Mouse (Mus musculus): ENCODE measurements around the gene Maml1.
A peak's percentile ranks its signal among the peaks of the same experiment; 100 is the strongest.

Gene Maml1

GRCm38 (mm10) chr11:50240235-50240911 lies 51.7 kb downstream of the Maml1 start:
- no peak for DNase-seq (ENCODE audit: low spot score in 2 of 2)

- DNase-seq (ENCODE audit: low spot score in 2 of 2), result no peak
Measured at GRCm38 (mm10) chr11:50238821-50239791, 53.0 kb downstream of the Maml1 start.

- no peak for DNase-seq (ENCODE audit: low spot score in 2 of 2)
Measured at GRCm38 (mm10) chr11:50238324-50238723, 53.8 kb downstream of the Maml1 start, which contains the start of gene Ltc4s. Gene Ltc4s (minus strand): TSS chr11:50238616.

- no peak for DNase-seq (ENCODE audit: low spot score in 2 of 2)
Measured at GRCm38 (mm10) chr11:50236937-50237835, 54.9 kb downstream of the Maml1 start.

- peak; percentile 55 to 62 for DNase-seq (ENCODE audit: low spot score in 2 of 2)
Measured at GRCm38 (mm10) chr11:50236540-50236936, 55.6 kb downstream of the Maml1 start.

- no peak for DNase-seq (ENCODE audit: low spot score in 2 of 2)
Measured at GRCm38 (mm10) chr11:50234606-50235005, 57.5 kb downstream of the Maml1 start.

GRCm38 (mm10) chr11:50233993-50234392 lies 58.1 kb downstream of the Maml1 start:
- DNase-seq (ENCODE audit: low spot score in 2 of 2), result no peak

GRCm38 (mm10) chr11:50233022-50233421 lies 59.1 kb downstream of the Maml1 start:
- DNase-seq (ENCODE audit: low spot score in 2 of 2), result no peak

- peak in 1 of 2 experiments; percentile 56 for DNase-seq (ENCODE audit: low spot score in 2 of 2)
Measured at GRCm38 (mm10) chr11:50231411-50231810, 60.7 kb downstream of the Maml1 start.

- no peak for DNase-seq (ENCODE audit: low spot score in 2 of 2)
Measured at GRCm38 (mm10) chr11:50230481-50231304, 61.4 kb downstream of the Maml1 start.

GRCm38 (mm10) chr11:50229252-50229910 lies 62.7 kb downstream of the Maml1 start:
- DNase-seq (ENCODE audit: low spot score in 2 of 2), result no peak

- no peak for DNase-seq (ENCODE audit: low spot score in 2 of 2)
Measured at GRCm38 (mm10) chr11:50228772-50229171, 63.3 kb downstream of the Maml1 start.

GRCm38 (mm10) chr11:50227736-50228135 lies 64.4 kb downstream of the Maml1 start:
- DNase-seq (ENCODE audit: low spot score in 2 of 2), result no peak

- DNase-seq (ENCODE audit: low spot score in 2 of 2), result no peak
Measured at GRCm38 (mm10) chr11:50227226-50227625, 64.9 kb downstream of the Maml1 start.

- DNase-seq (ENCODE audit: low spot score in 2 of 2), result no peak
Measured at GRCm38 (mm10) chr11:50226406-50226805, 65.7 kb downstream of the Maml1 start.

- no peak for DNase-seq (ENCODE audit: low spot score in 2 of 2)
Measured at GRCm38 (mm10) chr11:50225611-50226378, 66.3 kb downstream of the Maml1 start.

GRCm38 (mm10) chr11:50224671-50225530 lies 67.2 kb downstream of the Maml1 start:
- DNase-seq (ENCODE audit: low spot score in 2 of 2), result peak; percentile 71 to 76
